Mouse (Mus musculus) gastrocnemius, adult 8-10 months (tissue): ENCODE data around the gene Slc5a5. TPM values are rescaled to one million over a fixed set of nuclear protein-coding genes. Genes with fewer than 3 reads are reported as not detected.

Experiments used
- DNase-seq, 2 experiments: peaks; one replicate each; pipeline ENCODE4 v3.0.0; 2022; ENCODE audit warnings: low spot score in 2 of 2
- total RNA-seq, 4 experiments: library from RNA; stranded (reverse); gene quantifications; 2 replicates each; pipeline ENCODE4 v1.2.4; 2022

Gene Slc5a5
- total RNA-seq = not detected

DNA sequence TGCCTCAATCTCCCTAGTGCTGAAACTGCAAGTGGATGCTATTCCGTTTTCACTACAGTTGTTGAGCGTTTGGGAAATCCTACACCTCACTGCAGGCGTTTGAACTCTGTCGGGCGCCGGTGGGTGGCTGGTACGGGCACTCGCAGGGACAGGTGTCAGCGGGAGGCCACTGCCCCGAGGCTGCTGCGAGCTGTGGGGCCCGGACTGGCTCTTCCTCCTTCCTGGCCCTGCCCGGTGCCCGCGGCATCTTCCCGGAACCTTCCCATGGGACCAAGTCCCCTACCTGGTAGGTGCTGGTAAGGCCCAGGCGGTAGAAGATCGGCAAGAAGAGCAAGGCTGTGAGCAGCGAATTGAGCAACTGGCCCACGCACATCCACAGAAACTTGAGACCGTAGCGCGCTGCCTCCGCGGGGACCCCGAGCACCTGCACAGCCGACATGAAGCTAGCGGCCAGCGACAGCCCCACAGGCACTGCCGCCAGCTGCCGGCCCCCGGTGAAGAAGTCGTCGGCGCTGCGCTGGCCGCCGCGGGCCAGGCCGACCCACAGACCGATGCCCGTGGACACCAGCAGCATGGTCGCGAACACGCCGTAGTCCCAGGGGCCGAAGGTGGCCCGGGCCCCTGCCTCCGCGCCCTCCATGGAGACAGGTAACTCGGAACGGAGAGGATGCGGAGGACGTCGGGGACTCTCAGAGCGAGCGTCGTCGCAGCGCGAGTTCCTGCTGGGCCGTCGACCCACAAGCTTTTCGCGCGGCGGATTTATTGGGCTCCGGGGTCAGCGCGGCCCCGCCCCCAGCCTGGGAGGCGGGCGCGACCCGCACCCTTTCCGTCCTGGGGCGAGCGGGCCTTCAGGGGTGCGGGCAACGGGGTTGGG, at the start of gene Slc5a5:
Gene Slc5a5, minus strand, starts transcription at position 736 of the 874 bp plus-strand sequence.
- no peak for DNase-seq

DNA sequence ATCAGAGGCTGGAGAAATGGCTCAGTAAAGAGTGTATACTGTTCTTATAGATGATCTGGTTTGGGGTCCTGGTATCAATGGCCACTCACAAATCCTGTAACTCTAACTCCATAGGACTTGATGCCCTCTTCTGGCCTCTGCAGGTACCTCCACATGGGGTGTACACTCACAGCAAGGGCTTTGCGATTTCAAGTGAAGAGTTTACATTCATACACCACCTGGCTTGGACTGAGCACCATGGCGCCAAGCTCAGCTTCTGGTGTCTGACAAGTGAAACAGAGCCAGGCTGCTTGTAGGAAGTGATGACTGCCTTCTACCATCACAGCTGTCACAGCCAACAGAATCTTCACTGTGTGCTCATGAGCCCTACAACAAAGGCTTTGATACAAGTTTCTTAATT, 48.9 kb upstream of the Slc5a5 start:
- DNase-seq = no peak

DNA sequence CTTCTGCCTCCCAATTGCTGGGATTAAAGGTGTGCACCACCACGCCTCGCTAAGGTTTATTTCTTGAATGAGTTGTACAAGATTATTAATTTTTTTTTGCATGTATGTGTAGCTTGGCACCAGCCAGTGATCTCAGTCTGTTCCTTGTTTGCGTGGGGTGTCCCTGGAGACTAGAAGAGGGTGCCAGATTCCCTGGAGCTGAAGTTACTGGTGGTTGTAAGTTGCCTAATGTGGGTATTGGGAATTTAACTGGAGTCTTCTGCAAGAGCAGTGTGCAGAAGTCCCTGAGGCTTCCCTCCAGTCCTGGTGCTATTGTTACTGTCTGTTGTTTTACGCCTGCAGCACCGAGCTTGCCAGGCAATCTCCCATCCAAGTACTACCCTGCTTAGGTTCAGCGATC, 44.6 kb upstream of the Slc5a5 start:
- DNase-seq = no peak

DNA sequence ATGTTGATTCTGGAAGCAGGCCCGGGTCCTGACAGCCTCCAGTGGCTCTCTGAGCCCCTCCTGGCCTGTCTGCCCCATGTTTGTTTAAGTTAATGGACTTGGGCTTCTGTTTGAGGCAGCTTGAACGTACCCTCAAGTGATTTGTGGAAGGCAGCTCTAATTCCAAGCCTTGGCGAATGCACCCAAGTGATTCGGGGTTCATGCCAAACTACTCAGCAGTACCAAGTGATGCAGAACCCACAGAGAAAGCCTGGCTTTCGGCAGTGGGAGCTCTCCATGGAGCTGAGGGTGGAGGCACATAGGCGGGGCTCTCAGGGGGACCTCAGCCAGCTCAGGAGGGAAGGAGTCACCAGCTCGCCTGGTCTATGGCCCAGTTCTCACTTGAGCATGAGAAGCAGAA, 42.2 kb upstream of the Slc5a5 start:
- no peak for DNase-seq

DNA sequence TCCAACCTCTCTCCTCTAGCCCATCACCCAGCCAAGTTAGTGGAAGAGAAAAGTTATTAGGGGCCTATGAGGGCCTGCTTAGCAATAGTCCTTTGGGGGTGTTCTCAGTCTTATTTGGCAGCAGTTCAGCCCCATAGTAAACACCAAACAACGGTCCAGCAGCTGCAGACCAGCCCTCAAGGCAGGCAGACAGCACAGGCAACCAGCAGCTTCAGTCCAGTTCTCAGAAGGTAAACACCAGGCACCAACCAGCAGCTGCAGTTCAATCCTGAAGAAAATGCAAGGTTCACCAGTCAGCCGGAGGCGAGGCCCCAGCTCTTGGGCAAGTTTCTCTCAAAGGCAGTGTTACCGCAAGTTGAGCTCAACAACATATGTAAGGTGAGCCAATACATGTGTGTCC, 40.5 kb upstream of the Slc5a5 start:
- no peak for DNase-seq

DNA sequence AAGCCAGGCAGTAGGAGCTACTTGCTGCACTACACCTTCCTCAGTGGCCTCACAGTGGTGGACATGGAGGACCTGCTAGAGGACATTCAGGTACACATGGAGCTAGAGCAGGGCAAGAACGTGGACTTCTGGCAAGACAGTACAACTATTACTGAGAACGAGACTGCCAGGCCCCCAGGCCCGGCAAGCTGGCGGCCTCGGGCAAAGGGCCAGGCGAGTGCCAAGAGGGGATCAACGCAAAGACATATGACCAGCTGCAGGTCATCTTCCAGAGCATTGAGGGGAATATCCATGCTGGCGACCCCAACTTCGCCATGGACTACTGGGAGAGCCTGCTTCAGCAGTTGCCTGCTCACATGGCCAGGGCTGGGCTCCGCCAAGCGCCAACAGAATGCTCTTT, 39.2 kb upstream of the Slc5a5 start:
- no peak for DNase-seq

DNA sequence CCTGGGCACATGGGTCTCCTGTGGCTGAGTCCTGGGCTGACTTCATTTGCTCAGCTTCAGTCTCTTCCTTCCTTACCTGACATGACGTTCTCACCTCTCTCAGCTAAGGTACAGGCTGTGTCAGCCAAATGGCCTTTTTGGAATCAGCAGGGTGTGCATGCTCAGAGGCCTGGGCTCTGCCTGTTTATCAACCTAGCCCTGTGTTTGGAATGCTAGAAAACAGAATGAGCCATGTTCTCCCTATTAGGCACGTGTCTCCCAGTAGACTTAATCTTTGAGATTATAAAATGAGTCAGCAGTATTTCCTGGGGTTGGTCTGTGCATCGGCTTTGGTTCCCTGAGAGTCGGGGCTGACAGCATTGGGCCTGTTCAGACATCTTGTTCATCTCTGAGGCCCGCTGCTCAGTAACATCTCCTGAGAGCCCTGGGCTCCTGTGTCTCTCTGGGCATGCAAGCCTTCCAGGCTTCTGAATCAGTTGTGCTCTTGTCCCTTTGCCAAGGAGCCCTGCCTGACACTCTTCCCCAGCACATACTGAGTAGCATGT, 36.3 kb upstream of the Slc5a5 start:
- no peak for DNase-seq

DNA sequence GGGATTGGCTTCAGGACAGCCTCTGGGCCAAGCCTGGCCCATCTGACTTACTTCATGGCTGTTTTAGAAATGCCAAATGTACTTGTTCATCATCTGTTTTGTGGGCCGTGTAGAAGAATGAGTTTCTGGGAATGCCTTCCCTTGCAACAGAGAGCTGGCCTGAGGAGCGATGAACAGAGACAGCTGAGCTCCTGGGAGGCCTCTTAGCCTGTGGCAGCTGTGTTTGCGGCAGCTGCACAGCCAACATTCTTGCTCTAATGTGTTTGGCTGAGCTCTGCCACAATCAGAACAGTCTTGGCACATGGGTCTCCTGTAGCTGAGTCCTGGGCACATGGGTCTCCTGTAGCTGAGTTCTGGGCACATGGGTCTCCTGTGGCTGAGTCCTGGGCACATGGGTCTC, 35.5 kb upstream of the Slc5a5 start:
- DNase-seq = no peak

DNA sequence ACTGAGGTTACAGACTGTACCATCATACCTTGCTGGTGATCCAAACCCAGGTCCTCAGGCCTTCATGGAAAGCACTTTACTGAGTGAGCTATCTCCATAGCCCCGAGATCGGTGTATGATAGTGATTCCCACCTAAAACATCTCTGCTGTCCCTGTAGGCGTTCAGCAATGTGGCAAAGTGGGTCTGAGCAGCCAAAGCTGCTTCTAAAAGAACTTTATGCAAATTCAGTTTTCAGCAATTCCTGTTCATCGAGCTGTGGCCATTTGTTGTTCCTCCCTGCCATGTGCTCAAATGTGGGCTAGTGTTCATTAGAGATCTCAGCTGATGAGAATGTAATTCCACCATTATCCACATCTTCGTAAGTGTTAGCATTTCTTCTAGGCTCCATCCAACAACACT, 33.8 kb upstream of the Slc5a5 start:
- DNase-seq = no peak

DNA sequence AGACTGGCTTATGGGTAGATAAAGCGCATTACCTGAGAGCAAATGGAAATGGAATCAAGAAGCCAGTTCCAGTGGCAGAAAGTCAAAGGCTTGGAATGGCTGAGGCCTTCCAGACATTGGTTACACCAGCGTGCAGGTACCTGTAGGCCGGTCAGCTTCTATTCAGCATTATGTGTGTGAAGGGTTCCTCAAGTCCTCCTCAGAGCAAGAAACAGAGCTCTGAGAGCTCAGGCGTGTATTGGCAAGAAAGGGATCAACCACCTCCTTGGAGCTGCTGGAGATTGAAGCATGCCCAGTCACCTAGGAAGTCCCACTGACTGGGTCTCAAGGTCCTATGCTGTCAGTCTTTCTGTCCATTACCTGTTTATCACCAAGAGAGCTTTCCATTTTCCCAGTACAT, 33.2 kb upstream of the Slc5a5 start:
- no peak for DNase-seq

DNA sequence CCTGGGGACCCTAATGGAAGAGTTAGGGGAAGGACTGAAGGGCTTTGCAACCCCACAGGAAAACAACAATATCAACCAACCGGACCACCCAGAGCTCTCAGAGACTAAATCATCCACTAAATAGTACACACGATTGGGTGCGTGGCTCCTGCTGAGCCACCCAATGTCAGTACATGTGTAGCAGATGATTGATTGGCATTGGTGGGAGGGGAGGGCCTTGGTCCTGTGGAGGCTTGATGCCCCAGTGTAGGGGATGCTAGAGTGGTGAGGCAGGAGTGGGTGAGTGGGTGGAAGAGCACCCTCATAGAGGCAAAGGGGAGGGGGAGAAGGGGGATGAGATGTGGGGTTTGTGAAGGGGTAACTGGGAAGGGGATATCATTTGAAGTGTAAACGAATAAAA, 31.6 kb upstream of the Slc5a5 start:
- DNase-seq = no peak

DNA sequence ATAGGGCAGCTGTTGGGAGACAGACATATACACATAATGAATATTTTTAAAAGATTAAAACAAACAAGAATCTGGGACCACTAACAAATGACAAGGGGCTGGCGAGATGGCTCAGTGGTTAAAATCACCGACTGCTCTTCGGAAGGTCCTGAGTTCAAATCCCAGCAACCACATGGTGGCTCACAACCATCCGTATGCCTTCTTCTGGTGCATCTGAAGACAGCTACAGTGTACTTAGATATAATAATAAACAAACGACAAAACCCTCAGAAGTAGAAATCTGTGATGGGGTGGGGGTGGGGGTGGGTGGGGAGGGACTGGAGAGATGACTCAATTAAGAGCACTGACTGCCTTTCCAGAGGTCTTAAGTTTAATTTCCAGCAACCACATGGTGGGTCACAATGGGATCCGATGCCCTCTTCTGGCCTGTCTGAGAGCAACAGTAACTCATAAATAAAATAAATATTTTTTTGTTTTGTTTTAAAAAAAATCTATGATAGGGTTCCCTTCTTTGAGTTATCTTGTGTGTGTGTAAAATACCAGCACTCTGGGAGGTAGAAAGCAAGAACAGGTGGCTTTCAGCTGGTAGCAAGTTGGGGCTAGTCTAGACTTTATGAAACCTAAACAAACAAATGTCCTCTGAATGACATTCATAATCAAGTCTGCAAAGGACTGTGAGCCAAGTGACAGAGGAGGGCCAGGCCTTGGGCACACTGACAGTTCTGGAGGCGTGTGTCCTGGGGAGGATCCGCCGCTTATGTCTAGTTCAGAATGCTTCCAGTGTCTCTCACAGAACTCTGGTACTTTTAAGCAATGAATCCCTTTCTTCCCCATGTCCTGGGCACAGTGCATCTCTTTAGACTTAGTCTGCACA, 27.7 kb upstream of the Slc5a5 start:
- no peak for DNase-seq

DNA sequence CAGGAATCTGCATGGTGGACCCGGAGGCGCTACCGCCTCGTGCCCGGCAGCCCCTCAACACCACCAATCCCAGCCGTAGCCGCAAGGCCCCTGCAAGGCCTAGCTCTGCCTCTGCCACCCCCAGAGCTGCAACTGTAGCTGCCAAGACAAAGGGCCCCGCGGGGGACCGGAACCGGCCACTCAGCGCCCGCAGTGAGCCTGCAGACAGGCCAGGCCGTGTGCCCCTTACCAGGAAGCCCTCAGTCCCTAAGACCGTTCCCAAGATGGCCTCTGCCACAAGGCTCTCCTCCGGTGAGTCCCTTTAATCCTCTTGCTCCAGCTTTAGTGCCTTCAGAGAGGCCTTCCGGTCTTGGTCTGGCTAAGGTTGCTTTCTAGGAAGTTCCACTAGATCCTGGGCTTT, 22.1 kb upstream of the Slc5a5 start:
- DNase-seq = no peak

DNA sequence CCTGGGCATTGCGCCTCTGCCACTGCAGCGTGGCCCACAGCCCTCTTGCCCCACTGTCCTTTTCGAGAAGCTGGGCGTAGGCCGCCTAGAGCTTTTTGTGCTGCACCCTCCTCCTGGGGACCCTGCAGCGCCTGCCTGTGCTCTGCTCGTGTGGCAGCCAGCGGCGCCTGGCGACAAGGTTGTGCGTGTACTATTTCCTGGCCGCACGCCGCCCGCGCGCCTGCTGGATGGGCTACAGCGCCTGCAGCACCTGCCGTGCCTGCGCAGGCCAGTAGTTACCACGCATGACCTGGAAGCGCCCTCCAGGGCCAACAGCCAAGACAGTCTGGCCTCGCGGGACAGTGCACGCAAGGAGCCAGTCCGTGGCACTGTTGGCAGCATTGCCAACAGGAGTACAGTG, 21.0 kb upstream of the Slc5a5 start:
- DNase-seq = no peak

DNA sequence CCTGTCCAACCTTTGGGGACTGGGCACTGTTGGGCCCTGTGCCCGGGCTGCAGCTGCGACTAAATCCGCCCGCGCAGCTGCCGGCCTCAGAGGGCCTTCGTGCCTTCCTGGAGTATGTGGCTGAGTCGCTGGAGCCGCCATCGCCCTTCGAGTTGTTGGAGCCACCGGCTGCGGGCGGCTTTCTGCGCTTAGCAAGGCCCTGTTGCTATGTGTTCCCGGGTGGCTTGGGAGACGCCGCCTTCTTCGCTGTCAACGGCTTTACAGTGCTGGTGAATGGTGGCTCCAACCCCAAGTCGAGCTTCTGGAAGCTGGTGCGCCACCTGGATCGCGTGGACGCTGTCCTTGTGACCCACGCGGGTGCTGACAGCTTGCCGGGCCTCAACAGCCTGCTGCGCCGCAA, 20.4 kb upstream of the Slc5a5 start:
- DNase-seq = no peak

DNA sequence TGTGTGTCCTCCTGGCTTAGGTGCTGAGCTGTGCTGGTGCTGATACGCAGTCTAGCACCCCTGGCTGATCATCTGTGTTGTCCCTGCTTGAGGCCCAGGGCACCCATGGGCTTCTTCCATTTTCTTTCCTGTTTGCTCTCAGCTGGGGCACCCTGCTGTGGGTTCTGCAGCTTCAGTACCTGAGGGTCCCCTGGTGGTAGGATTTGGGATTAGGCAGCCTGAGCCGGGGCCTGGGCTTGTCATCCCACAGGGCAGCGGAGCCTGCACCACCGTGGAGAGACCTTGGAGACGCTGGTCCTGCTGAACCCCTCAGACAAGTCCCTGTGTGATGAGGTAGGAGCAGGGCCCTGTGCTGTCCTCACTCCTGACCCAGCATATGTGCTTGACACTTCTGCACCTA, 19.0 kb upstream of the Slc5a5 start:
- no peak for DNase-seq

DNA sequence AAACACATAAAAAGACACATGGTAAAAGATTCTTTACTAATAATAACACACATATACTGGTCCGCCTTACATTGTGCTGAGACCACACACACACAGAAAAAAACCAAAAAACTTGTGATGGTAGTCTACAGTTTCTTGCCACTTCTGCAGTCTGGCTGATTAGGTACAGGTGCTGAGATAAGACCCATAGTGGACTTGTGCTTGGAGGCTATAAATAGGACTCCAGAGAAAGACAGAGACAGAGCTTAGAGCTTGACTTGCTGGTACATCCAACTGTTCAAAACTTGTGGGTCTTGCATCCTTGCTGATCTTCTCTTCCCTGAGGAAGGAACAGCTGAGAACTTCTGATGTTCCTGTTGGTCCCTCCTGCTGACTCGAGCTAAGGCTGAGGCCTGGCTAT, 15.0 kb upstream of the Slc5a5 start:
- DNase-seq = no peak

DNA sequence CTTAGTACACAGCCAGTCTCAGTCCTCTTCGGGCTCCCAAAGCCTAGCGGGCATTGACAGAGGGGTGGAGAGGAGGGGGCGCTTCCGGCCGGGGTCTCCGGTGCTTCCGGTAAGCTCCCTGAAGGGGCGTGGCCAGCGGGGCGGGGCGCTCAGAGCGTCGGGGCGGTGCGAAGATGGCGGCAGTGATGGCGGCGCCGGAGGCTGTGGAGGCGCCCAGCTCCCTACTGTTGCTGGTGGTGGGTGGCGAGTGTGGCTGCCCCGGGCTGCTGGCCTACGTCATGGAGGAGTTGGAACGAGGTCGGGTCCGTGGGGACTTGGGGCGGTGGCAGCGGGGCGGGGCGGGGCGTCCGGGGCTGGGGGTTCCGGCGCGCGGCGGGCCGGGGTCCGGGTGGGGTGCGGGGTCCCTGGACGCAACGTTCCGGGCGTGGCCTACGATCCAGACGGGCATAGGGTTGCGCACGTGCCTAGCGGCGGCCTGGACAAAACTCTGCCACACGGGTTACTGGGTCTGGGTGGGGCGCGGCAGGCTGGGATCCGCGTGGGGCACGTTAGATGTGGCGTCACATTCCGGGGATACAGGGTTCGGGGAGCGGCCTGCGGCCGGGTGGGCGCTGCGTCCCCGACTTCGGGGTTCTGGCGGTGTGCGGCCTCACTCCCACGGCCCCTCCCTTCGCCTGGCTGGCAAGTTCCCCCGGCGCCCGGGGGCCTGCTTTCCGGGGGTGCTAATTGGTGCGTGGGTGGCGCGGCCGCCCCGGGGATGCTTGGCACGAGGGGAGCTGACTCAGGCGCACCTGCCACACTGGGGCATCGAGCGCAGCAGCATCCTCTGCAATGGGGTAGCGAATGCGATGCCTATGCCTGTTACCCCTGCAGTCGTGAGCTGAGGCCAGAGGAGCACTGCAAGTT, 13.5 kb upstream of the Slc5a5 start, which contains the start of gene Map1s:
Gene Map1s, plus strand, starts transcription at position 102 of the 906 bp plus-strand sequence.
- DNase-seq = peak; percentile 30 to 45

DNA sequence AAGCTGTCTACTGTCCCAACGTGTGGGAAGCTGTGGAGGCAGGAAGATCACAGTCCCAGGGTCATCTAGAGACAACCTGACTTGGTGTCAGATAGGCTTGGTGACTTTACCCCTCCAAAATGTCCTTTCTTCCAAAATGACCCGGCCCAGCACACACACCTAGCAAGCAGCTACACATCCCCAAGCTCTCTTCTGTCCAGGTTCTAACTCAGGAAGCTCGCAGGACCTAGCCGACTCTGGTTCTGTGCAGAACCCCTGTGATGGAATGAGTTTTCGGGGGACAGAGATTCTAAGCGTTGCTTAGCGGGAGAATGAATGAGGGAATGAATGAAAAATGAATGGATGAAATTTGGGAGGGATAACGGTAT, 12.9 kb upstream of the Slc5a5 start:
- no peak for DNase-seq

DNA sequence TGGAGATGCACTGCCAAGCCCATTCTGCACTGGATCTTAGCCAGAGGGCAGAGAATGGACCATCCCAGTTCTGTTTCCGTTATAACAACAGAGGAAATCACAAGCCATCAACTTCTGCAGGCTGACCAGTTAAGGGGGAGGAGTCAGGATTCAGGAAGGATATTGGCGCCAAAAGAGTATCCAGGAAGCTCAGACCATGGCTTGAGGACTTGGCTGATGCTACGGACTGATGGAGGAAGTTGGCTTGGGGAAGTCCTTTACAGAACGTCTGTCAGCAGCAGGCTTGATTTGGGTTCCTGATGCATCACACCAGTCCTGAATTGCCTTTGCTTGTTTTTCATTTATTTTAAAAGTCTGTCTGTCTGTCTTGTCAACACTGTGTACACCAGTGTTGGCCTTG, 12.0 kb upstream of the Slc5a5 start:
- no peak for DNase-seq

DNA sequence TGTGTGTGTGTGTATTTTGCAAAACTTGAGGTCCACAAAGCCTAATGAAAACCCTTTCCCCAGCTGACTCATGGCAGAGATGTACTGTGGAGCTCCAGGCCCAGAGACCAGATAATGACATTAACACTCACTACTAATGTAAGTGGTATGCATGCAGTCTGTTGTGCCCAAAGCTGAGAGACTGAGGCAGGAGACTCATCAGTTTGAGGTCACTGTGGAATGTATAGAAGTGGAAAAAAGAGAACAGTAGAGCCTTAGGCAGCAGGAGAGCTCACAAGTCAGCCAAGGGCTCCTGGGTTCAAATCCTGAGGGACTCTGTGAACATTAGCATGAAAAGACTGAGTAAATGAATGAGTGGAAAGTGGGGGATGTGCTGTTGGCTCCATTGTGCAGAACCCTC, 11.0 kb upstream of the Slc5a5 start:
- DNase-seq = no peak
